Comparison of ENCODE assay signal across 8 mouse cellular contexts in the genomic region with DNA sequence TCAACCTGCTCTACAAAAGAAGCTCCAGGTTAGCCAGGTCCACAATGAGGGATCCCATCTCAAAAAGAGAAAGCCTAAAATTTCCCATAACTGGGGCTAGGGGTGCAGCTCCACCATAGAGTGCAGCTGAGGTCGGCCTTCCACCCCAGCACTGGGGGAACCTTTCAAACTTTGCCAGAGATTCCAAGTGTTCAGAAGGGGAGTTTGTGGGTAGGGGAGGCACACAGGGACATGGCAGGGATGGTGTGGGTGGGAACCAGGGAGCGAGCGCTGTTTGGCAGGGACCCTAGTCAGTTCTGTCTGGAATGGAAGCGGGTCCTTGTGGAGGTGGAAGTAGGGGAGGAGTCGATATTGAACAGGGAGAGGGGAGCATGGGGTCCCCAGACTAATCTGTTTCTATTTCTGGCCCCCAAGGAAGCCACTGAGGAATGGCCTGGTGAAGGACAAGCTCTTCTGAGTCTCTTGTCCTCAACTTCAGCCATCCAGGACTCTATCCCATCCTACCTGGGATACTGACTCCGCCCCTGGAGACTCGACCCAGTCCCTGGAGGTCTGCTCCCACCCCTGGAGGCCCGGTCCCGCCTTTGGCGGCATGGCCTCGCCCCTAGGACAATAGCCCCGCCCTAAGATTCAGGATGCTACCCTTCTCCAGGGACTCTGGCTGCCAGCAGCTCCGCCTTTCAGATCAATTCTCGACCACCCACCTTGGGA. TPM values are rescaled to one million over a fixed set of nuclear protein-coding genes. Genes with fewer than 3 reads are reported as not detected.
DNase-seq lines count a peak whose midpoint lies in the region; ATAC-seq and TF ChIP-seq lines count a peak whose summit lies in the region.

A gene (plus strand): TSS at position 694 of the 711 bp plus-strand sequence.

- no peak within 1 kb of the TSS for H3K27ac ChIP-seq in kidney, postnatal 0 days
- peak within 1 kb of the TSS; percentile 57 for H3K27ac ChIP-seq in hindbrain, embryonic 12.5 days

- peak within 1 kb of the TSS; percentile 16 for H3K4me3 ChIP-seq in kidney, postnatal 0 days (replicated peaks; ENCODE audit: low read depth, low read length)
- peak within 1 kb of the TSS; percentile 13 for H3K4me3 ChIP-seq in hindbrain, embryonic 12.5 days

- peak within 1 kb of the TSS; percentile 47 for H3K4me2 ChIP-seq in kidney, postnatal 0 days (ENCODE audit: low read length)
- peak within 1 kb of the TSS; percentile 38 for H3K4me2 ChIP-seq in hindbrain, embryonic 12.5 days (replicated peaks)

- TF ChIP-seq CTCF in kidney, postnatal 0 days (IDR thresholded peaks at IDR 0.05; ENCODE audit: low read depth), result no peak
- TF ChIP-seq CTCF in brain, embryonic 14.5 days (IDR thresholded peaks at IDR 0.05; ENCODE audit: borderline replicate concordance, extremely low read depth, insufficient read depth, insufficient read length), result no peak

- 31% methylated on average over 14 of the region's 14 CpGs for WGBS in kidney, postnatal 0 days
- WGBS in hindbrain, embryonic 12.5 days, result 22% methylated on average over 14 of the region's 14 CpGs

- H3K4me1 ChIP-seq in kidney, postnatal 0 days (replicated peaks; ENCODE audit: insufficient read depth, low read length), result peaks cover 10% of the 10 kb centered on the region; the same call in 1 of the 2 replicates
- H3K4me1 ChIP-seq in hindbrain, embryonic 12.5 days, result peaks cover 31% of the 10 kb centered on the region

- no peaks in the 10 kb centered on the region for H3K9me3 ChIP-seq in kidney, postnatal 0 days (replicated peaks; ENCODE audit: low read length)
- no peaks in the 10 kb centered on the region for H3K9me3 ChIP-seq in hindbrain, embryonic 12.5 days (replicated peaks)

- peak within 1 kb of the TSS; percentile 28; the same call in 1 of the 2 replicates for H3K9ac ChIP-seq in kidney, postnatal 0 days (ENCODE audit: low read depth, low read length)
- peak within 1 kb of the TSS; percentile 18; the same call in 1 of the 2 replicates for H3K9ac ChIP-seq in hindbrain, embryonic 12.5 days

- peak; percentile 33 for ATAC-seq in kidney, postnatal 0 days (replicated peaks; ENCODE audit: low FRiP score, low read depth)
- ATAC-seq in hindbrain, embryonic 12.5 days (ENCODE audit: low FRiP score), result no peak

- H3K27me3 ChIP-seq in kidney, postnatal 0 days (ENCODE audit: insufficient read depth, low read length), result no peaks in the 10 kb centered on the region
- H3K27me3 ChIP-seq in hindbrain, embryonic 12.5 days, result peaks cover 26% of the 10 kb centered on the region

- no peak for TF ChIP-seq POLR2A in brain, embryonic 14.5 days (IDR thresholded peaks at IDR 0.05; ENCODE audit: borderline replicate concordance, extremely low read depth, insufficient read depth, insufficient read length, poor library complexity, severe bottlenecking)

- peaks cover 23% of the 10 kb centered on the region for H3K36me3 ChIP-seq in kidney, postnatal 0 days (ENCODE audit: insufficient read depth, low read length)
- H3K36me3 ChIP-seq in hindbrain, embryonic 12.5 days, result peaks cover 66% of the 10 kb centered on the region

- peak; percentile 45 for DNase-seq in kidney, postnatal 0 days (ENCODE audit: low spot score)
- no peak for DNase-seq in kidney, postnatal 36 days
- DNase-seq in brain, embryonic 14.5 days (ENCODE audit: low read depth), result no peak
- DNase-seq in mesoderm, embryonic 11.5 days (ENCODE audit: low read depth, low spot score), result peak; percentile 55
- DNase-seq in cerebellum, adult 18-20 months, result no peak
- no peak for DNase-seq in right cerebral cortex, adult 2 months (ENCODE audit: low spot score in 2 of 2)
- DNase-seq in spleen, postnatal 4 days (ENCODE audit: low spot score in 2 of 2), result no peak

RNA-seq across cellular contexts. Expression of the gene that starts here (rescaled TPM):
- polyA plus RNA-seq in kidney, postnatal 0 days (2015; fragmentation: Nextera tagmentation; extraction: Ambion mirVana), result 3.8 and 4.0 TPM in 2 replicates
- 10.2 and 12.5 TPM in 2 replicates for polyA plus RNA-seq in brain, embryonic 14.5 days (2012; rRNA removed)
- polyA plus RNA-seq in hindbrain, embryonic 12.5 days (2016; fragmentation: Nextera tagmentation; extraction: Ambion mirVana), result 2.2 and 4.4 TPM in 2 replicates

Comparison
In these comparisons a context has a peak if more than half of its experiments do, and no peak if none do; other contexts are left out.
1. DNase-seq: peak in kidney, postnatal 0 days (single experiment) and mesoderm, embryonic 11.5 days (single experiment); none in kidney, postnatal 36 days (0 of 2), brain, embryonic 14.5 days (single experiment), cerebellum, adult 18-20 months (0 of 2), right cerebral cortex, adult 2 months (0 of 2) and spleen, postnatal 4 days (0 of 2).